Mouse (Mus musculus) layer of hippocampus, adult 8-10 months (tissue): ENCODE results near the gene Xpot. TPM values are rescaled to one million over a fixed set of nuclear protein-coding genes. Genes with fewer than 3 reads are reported as not detected.
A peak's percentile ranks its signal among the peaks of the same experiment; 100 is the strongest.

ENCODE experiments used
- DNase-seq, 2 experiments: peaks; one replicate each; pipeline ENCODE4 v3.0.0; 2022; ENCODE audit warnings: low spot score in 2 of 2
- total RNA-seq, 4 experiments: library from RNA; stranded (reverse); gene quantifications; 2 replicates each; pipeline ENCODE4 v1.2.4; 2022

The Xpot gene
- 10 to 100 TPM; 62.6 to 77.1 (median 71.6) TPM for total RNA-seq

DNA sequence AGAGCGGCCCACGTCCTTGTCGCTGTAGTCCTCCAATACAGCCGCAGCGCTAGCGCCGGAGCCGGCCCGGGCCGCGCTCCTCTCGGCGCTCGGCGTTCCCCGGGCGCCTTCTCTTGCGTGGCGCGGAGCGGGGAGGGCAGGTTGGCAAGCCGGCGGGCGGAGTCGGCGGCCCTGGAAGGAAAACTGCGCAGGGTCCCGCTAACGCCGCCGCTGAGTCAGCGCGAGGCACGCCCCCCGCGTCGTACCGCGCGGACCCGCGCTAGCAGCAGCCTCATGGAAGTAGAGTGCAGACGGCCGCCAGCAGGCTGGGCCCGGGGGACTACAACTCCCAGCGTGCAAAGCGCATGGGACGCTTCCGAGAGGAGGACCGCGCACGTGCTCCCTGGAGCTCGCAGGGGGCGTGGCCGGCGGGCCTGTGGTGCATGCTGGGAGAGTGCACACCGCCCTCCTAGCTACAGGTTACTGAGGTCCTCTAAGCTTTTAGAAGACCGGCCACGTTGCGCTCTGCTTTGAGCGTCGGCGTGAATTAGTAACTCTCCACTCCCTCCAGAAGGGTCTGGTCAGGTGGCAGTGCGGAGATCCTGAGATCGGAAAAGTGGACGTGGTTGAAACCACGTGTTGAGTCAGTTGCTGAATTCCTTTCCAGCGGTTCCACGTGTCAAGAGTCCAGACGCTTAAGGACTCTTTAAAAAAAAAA is at the start of gene Xpot:
Xpot (minus strand) TSS at position 147 of the 697 bp plus-strand sequence.
- DNase-seq: peak; percentile 96 to 97

DNA sequence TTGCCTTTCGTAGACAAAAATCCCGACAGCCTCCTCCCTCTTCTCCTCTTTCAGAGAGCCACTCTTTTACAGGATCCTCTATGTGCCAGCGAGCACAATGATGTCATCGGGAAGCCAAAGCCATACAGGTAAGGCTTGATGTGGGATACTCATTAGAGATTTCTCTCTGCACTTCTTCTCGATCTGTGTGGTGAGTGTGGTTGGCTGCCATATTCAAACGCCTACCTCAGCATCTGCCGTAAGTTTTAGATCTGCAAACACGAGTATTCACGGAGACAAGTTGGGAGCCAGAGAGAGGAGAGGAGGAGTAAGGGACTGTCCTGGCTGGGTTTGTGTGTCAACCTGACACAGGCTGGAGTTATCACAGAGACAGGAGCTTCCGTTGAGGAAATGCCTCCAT is 43.0 kb upstream of the Xpot start:
- no peak for DNase-seq

DNA sequence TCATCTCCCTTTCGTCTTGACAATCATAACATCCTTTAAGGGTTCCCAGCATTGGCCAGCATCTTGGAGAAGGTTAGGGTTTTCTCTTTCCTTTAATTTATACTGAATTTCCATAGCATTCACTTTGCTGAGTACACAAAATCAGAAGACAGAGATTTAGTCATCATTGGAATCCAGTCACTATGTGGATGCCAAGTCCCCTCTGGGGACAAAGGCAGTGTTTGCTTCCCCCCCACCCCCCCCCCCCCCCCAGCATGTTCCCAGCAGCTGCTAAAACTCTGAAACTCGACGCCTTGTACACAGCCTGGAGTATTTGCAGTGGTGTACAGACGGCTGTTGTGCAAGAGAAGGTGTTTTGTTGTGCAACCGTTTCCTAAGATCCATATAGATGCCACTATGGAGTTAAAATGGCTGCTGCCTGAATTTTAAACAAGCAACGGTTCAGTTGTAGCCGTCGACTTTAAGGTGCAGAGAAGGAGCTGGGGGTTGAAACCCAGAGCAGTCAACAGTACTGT is 39.6 kb upstream of the Xpot start:
- DNase-seq: no peak

DNA sequence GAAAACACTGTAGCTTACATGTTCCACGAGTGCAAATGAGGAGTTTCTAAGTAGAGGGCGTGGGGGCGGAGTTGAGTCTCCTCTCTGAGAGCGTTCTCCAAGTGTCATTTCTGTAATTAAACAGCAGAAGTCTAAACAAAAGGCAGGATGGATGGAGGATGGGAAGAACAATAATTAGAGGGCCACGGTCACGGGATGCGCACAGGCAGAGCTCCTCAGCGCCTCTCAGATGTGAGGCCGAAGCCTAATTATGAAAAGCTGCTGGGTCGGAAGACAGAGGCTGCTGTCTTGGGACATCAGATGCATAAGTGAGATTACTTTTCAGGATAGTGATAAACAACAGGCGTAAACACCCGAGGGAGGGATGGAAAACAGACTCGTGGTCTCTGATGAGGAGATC is 37.5 kb upstream of the Xpot start:
- DNase-seq: no peak

DNA sequence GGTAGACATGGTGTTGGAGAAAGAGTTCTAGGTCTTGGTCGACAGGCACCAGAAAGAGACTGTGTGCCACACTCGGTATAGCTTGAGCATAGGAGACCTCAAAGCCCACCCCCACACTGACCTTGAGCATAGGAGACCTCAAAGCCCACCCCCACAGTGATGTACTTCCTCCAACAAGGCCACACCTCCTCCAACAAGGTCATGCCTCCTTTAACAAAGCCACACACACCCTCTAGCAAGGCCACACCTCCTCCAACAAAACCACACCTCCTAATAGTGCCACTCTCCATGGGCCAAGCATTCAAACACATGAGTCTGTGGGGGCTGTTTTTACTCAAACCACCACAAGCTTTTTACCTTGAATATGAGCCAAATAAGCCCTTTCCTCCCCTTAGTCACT is 36.6 kb upstream of the Xpot start:
- no peak for DNase-seq

DNA sequence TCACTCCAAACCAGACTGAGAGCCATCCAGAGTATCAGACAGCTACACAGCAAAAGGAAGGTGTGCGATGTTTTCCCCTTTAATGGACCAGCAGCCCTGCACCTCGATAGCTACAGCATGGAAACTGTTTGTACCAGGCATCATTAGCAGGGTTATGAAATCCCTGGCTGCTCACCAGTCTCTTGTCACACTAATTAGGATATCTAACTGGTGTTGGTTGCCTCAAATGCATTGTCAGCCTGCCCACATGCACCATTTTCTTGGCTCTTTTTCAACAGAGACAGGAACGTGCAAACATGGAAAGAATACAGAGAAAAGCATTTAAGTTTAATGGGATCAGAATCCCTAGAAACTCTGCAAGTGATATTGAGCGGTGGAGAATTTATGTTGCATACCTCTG is 29.8 kb upstream of the Xpot start:
- peak; percentile 26 to 54 for DNase-seq

DNA sequence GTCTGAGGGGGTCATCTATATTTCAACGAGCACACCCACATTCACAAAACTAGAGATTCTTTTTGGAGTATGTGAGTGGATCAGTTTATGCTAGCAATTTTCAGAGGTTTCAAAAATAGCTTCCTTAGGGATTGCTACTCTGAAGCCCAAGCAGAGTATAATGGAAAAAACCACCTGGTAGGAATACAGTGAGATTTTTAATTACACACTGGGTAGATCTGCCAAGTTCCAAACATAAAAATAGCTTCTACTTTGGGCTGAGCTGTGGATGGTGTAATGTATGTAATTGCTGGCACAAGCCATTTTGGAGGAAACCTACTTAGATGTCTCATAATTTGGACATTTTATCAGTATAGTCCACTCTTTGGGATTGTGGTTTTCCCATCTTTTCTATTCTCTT is 26.9 kb upstream of the Xpot start:
- DNase-seq: no peak

DNA sequence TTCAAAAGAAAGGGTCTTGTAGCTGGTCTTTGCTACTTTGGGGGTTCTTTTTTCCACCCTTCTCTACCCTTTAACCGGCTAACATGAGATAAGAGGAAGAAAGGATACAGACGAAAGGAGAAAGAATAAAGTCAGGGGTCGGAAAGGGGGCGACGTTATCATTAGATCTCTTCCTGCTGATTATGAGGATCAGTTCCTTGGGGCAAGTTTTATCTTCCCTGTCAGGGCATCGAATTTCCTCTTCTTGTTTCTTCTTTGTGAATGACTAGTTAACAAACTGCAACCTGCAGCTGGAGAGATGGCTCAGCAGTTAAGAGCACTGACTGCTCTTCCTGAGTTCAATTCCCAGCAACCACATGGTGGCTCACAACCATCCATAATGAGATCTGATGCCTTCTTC is 20.2 kb upstream of the Xpot start:
- DNase-seq: no peak

DNA sequence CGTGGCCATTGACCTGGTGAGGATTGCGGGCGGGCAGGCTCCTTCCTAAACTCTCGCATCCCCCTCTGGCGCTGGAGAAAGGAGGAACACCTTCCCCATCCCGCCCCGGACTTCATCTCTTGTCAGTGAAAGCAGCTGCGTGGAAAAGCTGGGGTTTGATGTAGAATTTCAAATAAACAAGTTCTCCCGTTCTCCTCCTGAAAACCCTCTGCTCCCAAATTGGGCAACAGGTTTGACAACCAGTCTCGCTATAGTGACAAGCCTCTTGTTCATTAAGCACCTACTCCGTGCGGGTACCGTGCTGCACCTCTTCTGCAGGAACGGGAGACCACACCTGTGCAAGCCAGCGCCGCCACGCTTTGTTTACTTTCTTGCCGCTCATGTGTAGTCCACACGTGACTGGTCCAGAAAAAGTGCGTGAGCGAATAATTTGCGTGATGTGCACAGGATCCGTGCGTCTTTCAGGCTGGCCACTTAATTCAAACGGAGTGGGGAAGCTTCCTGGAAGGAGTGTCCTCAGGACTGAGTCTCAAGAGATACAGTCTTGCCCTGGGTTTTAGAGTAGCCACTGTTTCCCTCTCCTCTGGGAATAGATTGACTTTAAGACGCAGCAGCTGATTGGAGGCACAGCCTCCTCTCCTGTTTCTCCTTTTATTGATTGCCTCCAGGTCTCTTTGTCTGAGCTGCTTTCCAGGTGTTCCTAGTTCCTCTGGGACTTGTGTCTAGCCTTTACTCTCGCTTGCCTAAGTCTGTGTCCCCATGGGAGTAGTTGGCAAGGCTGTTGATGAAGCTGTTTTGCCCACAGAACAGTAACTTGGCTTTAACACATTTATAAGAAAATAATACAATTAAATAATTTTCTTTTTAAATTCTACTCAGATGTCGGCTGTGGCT is 16.2 kb upstream of the Xpot start:
- DNase-seq: no peak

DNA sequence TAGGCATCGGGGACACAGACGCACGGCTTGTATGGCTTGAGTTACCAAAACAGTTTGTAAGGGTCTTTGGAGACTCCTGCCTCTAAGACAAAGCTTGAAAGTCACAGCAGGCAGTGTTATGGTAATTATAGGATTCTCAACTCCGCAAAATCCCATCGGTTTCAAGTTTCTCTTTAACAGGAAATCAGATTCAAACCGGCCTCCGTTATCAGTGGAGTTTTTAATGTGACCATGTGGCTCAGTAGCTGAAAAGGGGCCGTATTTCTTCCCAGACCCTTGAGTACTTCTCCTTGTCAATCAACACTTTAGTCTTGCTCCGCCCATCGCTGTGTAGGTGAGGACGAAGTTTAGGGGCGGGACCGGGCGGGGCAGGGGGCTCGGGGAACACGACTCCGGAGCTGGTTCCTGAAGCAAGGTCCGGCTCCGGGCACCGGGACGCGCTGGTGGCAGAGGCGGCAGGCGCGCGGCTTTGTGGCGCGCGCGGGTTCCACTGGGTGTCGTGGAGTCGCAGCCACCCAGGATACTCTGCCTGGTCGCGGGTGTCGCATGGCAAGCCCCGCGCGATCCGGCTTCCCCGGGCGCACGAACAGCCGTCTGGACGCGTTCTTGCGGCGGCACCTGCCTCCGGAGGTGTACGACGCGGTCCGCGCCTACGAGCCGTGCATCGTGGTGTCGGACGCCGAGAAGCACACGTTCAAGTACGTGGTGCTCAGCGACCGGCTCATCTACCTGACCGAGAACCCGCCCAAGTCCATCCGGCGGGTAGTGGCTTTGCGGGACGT is 15.3 kb upstream of the Xpot start, which contains the start of gene D930020B18Rik:
D930020B18Rik (plus strand) TSS at position 317 of the 782 bp plus-strand sequence.
- no peak for DNase-seq

DNA sequence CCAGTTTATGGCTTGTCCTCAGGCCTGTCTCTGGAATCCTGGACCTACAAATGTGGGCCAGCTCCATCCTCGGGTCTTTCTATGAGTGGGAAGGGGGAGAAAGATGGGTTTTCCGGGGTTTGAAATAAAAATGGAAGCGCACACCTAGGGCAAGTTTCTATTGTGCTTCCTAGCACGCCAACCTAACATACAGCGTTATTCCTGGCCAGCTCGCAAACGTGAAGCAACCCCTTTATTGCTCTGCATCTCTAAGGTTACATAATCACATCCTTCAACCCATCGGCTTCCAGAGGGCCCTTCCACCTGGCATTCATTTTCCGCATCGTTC is 14.8 kb upstream of the Xpot start:
- DNase-seq: no peak

DNA sequence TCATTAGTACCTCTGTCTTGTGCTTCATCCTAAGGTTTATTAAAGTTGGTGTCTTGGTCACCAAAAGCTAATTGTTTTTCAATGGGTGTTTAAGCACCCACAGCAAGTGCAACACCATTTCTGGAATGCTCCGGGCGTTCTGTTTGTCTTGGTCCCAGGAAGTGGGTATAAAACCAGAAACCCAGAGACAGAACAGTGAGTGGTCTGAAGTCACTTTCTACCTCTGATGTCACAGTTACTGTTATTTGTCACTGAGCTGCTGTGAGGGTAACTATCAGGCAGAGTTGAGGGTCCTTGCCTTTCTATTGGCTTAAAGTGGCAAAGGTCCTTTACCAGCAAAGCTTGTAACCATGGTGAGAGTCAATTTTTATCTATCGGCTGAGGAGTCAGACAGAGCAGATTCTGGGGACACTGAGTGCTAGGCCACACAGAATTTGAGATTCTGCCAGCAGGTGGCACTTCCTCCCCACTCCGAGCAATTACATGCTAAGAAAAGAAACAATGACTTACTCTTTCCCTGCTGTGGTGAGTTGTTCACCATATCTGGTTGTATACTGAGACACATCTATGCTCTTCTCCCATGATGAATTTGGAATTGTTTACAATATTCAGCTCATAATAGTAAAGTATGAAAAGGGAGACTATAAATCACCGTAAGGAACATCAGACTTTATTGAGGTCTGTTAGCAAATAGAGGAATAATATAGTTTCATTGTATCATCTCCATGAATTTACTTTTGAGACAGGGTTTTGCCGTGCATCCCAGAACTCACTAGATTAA is 14.2 kb upstream of the Xpot start:
- peak in 1 of 2 experiments; percentile 33 for DNase-seq

DNA sequence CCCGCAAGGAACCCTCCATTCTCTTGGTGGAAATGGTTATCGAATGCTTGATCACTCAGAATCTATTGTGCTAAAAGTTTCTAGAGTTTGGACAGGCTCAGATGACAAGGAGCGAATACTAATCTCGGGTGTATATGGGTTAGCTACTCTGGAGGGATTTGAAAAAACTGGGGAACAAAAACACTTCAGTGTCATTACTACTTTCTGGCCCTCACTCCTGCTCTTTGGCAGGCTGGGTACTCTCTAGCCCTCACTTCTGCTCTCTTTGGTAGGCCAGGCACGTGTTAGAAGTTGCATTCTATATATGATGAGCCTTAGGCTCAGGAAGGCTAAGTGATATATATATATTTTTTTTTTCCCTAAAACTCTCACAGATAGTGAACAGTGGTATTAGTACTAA is 13.4 kb upstream of the Xpot start:
- DNase-seq: no peak

DNA sequence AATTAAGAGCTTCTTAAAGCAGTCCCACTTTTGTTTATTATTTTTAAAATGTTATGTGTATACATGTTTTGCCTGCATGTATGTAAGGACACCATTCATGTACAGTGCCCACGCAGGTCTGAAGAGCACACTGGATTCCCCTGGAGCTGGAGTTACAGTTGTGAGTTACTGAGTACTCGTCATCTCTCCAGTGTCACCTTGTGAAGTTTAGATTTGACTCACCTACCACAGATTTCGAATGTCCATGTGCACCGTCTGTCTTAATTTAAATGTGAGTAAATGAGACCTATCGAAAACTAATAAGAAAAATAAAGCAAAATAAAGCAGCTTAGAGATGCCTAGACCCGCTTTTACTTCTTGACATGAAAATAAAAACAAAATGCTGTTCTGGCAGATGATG is 10.1 kb upstream of the Xpot start:
- DNase-seq: no peak

DNA sequence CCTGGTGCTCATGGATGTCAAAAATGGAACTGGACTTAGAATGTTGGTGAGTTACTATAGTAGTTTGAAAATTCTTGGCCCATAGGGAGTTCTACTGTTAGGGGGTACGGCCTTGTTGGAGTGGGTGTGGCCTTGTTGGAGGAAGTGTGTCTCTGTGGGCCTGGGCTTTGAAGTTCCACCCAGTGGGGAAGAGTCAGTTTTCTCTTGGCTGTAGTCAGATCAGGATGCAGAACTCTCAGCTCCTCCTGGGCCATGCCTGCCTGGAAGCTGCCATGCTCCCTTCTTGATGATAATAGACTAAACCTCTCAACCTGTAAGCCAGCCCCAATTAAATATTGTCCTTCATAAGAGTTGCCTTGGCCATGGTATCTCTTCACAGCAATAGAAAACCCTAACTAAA is 8.0 kb upstream of the Xpot start:
- no peak for DNase-seq

DNA sequence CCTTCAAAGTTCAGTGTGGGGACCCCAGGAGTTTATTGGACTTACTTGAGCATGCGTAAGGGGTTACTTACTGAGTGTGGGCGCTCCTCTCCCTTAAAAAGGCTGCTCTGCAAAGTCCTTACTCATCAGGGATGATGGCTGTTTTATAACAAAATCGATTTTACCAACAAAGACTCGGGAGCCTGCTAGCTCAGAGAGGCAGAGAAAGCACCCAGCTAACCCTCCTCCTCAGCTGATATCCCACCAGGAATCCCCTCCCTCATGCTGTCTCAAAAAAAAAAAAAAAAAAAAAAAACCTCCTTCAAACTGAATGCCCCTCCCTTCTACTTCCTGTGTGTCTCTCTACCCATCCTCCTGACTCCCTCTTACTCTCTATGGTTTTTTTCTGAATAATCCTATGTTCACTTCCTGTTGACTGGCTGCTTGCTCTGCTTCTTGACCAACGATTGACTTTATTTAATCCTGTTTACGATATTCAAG is 2.5 kb upstream of the Xpot start:
- no peak for DNase-seq

DNA sequence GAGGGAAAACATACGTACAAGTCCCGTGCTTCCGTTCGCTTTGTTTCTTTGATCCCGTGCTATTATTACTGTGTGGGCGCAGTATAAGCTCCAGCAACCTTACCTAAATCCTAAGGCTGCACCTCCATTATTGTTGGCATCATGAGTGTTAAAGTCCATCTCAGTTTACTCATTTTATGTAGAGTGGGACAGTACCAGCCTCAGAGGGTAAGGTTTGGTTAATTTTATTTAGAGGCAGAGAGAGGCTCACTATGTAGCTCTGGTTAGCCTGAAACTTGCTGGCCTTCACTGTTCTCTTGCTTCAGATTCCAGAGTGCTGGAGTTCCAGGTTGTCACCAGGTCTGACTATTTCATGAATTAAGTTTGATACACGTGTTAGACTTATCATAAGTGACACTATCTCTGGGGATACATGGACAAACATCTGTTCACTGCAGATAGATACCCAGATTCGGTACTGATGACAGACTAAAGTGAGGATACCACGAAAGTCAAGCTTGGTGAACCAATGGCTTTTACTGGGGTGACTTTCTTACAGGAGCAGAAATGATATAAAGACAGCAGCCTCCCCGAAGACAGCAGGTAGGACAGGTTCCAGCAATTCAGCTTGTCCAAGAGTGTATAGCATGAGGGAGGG is 1.2 kb upstream of the Xpot start:
- DNase-seq: no peak

DNA sequence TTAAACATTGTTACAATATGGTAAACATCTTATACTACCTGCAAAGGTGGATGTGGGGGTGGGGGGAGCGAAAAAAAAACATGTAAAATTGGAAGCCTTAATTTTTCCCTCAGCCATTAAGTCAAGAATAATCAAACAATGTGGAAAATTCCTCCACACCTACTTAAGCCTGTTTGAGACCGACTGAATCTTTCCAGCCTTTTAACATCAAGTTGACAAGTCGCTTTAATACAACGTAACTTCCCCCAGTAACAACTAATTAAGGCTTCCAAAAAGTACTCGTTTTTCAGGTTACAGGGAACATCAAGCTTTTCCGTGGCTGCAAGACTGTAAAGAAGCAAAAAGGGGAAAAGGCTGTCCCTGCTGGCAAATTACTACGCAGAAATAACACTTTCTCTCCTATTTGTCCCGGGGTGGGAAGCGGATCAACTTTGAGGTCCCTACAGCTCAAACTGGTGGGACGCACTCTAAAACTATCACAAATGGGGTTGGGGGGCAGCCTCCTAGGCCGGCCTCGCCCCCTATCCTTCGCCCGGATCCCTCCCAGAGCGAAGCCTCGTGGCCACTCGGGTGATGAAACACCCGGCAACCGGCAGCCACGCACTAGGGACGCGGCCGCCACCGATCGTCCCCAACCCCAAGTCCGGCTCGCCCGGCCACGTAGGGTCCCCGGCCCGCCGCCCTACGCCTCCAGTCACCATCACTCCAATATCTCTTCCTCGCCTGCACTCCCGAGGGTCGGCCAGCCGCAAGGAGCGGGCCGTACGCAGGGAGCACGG is 536 bp downstream of the Xpot start:
- DNase-seq: no peak

DNA sequence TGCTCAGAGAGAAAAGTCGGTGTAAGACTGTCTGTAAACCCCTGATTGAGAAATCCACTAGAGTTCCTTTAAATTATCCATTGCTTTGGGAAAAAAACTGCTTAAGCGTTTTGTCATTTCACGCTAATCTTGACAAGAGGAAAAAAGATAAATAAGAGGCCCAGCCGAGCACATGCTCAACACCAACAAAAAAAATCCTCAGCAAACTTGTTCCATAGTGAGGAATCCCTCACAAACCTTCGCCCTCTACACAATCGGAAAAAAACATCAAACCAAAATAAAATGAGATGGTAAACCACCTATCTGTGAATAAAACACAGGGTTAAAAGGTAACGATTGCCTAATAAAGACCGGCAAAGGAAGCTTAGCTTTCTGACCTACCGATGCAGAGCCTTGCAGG is 1.1 kb downstream of the Xpot start:
- no peak for DNase-seq

DNA sequence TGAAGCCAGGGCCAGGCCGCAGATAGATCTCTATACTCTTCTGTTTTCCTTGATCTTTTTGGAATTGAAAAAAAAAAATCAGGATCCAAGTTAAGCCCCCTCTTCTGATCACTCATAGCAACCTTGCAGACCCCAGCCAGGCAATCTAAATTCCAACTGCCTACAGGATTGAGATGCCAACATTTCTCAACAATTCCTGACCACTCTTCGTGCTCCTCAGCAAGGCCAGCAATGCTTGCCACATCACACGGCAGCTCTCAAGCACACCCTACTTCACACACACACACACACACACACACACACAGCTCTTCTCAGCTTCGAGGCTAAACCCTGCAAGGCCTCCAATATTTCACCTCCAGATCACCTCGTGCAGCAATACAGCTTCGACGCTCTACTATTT is 2.5 kb downstream of the Xpot start:
- no peak for DNase-seq
